Mouse (Mus musculus): ENCODE results near the gene Pif1. TPM values are rescaled to one million over a fixed set of nuclear protein-coding genes. Genes with fewer than 3 reads are reported as not detected.

Gene Pif1
- polyA plus RNA-seq, 1 experiment from 2014 or later = 18.0 TPM

Other genes with a start within 250 kb of the Pif1 start
- 10.5 and 10.6 TPM in 2 replicates for gene Pdcd7, start 241.1 kb upstream of the Pif1 start, polyA plus RNA-seq (2014; fragmentation: Nextera tagmentation; extraction: Ambion mirVana)
- 0.19 and 0.30 TPM in 2 replicates for gene Ubap1l, start 226.1 kb upstream of the Pif1 start, polyA plus RNA-seq (2014; fragmentation: Nextera tagmentation; extraction: Ambion mirVana)
- gene Kbtbd13, start 195.5 kb upstream of the Pif1 start, polyA plus RNA-seq (2014; fragmentation: Nextera tagmentation; extraction: Ambion mirVana) = 0.43 and 0.81 TPM in 2 replicates
- gene Rasl12, start 188.7 kb upstream of the Pif1 start, polyA plus RNA-seq (2014; fragmentation: Nextera tagmentation; extraction: Ambion mirVana) = 1.4 TPM in 2 replicates
- not detected in 2 replicates for gene Slc51b, start 164.2 kb upstream of the Pif1 start, polyA plus RNA-seq (2014; fragmentation: Nextera tagmentation; extraction: Ambion mirVana)
- 20.2 and 20.3 TPM in 2 replicates for gene Mtfmt, start 151.4 kb upstream of the Pif1 start, polyA plus RNA-seq (2014; fragmentation: Nextera tagmentation; extraction: Ambion mirVana)
- 54.7 and 64.9 TPM in 2 replicates for gene Spg21, start 126.2 kb upstream of the Pif1 start, polyA plus RNA-seq (2014; fragmentation: Nextera tagmentation; extraction: Ambion mirVana)
- not detected in 2 replicates for gene Ankdd1a, start 67.0 kb upstream of the Pif1 start, polyA plus RNA-seq (2014; fragmentation: Nextera tagmentation; extraction: Ambion mirVana)
- 29.5 and 30.3 TPM in 2 replicates for gene Plekho2, start 7.1 kb upstream of the Pif1 start, polyA plus RNA-seq (2014; fragmentation: Nextera tagmentation; extraction: Ambion mirVana)
- 34.8 and 36.5 TPM in 2 replicates for gene Rbpms2, start 42.5 kb downstream of the Pif1 start, polyA plus RNA-seq (2014; fragmentation: Nextera tagmentation; extraction: Ambion mirVana)
- 119 and 123 TPM in 2 replicates for gene Oaz2, start 80.8 kb downstream of the Pif1 start, polyA plus RNA-seq (2014; fragmentation: Nextera tagmentation; extraction: Ambion mirVana)
- gene Zfp609, start 240.4 kb downstream of the Pif1 start, polyA plus RNA-seq (2014; fragmentation: Nextera tagmentation; extraction: Ambion mirVana) = 5.5 and 5.8 TPM in 2 replicates